Mouse (Mus musculus): ENCODE results near the gene Slc36a1.

The Slc36a1 gene

GRCm38 (mm10) chr11:55274756-55275155 lies 70.6 kb downstream of the Slc36a1 start:
- no peak for DNase-seq (ENCODE audit: low read depth, low spot score)

Measured in R1 (cell line).